Mouse (Mus musculus): ENCODE data around the gene Nol4l.

Gene Nol4l

DNA sequence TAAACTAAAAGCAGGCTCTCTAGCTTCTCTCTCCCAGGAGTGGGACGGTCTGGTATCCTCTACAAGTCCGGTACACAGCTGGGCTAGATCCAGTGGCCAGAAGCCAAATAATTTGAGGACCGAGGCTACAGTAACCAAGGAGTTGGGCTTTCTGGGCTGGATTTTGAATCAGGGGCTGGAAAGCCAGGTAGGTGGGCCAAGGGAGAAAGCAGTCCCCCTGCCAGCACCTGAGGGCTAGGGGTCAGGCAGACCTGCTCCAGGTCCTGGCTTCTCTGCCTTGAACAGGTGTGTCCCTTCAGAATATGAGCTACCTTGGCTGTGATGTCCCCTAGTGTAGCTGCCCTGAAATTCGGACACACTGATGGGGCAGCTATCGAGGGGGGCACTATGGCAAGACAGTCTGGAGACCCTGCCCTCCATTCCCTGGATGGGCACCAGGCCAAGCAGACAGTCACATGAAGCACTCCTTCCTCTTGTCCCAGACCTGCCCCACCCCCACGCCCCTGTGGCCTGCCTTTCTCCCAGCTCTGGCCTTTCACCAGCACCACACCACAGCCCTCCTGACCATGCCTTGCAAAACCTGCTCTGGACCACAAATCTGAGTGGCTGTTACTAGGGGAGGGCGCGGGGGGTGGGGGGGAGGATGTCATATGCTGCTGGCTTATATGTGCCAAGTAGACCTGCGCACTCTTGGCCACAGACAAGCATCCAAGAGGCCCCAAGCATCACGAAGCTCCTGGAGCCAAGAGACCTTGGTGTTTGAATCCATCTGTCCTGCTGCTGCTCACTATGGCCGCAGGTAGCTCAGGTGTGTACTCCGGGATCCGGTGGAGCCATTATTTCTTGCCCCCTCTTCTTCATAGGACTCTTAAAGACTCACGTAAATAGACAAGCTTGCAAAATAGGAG lies 17.1 kb downstream of the Nol4l start:
- no peak for DNase-seq (ENCODE audit: low spot score)

DNA sequence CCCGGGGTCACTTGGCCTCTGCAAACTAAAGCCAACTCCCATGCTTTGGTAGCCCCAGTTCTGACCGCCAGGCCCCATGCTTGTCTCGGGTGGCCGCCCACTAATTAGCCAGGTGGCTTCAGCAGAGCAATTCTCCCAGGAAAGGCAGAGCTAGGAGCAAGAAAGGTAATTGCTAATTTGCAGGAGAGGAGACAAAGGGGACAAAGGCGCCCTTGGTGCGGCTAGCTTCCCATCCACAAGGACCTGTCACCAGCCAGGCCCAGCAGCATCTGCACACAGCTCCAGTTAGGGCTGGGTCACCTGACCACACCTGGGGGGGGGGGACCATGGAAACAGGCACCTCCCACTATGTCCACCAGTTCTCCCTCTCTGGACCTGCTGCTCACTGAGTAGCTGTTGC lies 18.2 kb downstream of the Nol4l start:
- DNase-seq (ENCODE audit: low spot score): no peak

DNA sequence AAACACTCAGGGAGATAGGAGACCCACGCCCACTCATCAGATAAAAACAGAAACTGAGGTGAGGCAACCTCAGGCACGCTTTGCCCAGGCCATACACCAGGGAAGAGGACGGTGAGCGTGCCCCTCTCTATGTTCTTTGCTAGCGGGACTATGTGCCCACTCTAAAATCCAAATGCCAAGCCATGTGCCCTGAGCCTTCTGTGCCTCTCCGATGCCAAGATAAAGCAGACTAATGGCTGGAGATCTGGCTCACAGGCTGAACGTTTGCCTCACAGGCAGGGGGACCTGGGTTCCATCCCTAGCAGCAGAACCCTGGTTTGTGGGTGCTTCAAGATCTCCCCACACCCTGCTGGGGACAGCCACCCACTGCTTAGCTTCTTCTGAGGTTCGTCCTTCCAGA lies 19.6 kb downstream of the Nol4l start:
- no peak for DNase-seq (ENCODE audit: low spot score)

DNA sequence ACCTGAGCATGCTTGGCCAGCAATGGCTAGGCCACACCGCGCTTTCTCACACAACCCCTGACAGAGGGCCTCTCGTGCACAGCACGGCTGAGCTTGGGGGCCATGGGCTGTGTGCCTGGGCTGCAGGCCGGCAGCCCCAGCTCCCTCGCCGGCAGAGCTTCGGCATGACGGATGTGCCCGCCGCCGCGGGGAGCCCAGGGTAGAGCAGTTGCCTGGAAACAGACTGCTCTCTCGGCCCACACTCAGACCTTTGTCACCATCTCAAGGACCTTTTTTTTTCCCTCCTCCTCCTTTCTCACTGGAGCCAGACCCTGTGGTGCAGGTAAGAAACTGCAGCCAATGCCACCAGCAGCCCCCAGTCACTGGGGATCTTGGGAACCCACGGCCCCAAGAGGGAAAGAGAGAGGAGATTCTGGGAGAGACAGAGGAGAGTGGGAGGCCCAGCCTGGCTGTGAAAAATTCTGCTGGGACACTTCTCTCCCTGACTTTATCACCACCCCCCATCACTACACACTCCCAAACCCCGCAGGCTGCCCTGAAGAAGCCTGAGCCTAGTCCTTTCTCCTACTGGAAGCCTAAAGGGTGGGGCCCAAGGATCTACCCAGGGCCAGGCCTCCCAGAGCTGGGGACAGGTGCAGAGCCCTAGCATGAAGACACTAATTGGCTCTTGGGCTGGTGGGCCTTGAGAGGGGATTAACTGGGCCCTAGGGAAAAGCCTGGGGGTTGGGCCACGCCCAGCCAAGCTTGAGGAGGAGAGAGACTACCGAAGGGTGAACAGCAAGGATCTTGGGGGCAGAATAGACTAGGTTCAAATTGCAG lies 20.4 kb downstream of the Nol4l start:
- DNase-seq (ENCODE audit: low spot score): no peak

DNA sequence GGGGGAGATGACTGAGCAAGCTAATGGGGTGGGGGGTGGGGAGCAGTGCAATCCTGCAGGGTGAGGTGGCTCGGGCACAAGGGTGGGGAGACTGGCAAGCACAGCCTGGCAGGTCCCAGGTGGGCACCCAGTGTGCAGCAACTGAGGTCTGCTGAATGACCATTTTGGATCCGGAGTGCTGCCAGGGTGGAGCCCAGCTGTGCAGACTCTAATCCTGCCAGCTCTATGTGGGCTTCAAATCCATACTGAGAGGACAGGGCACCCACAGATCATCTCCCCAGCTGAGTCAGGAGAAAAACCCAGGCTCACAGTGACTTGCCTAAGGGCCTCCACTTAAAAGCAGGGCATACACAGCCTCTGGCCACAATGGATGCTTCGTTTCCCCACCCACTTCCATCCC lies 21.4 kb downstream of the Nol4l start:
- DNase-seq (ENCODE audit: low spot score): no peak

DNA sequence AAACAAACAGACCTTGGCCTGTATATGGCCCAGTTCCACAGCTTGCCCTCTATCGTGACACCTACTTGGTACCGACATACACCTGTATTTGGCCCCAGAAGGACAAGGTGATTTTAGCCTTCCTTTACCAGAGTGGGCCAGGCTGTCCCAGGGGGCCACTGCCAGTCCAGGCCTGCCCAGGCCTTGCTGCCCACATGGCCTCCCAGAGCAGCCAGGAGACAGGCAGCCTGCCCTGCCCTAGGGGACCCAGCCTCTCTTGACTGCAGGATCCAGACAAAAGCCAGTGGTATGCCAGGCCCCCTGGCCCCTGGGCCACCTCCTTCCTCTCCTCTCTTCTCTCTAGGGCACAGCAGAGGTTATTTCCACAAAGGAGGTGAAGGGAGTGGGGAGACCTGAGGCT lies 21.8 kb downstream of the Nol4l start:
- DNase-seq (ENCODE audit: low spot score): no peak

DNA sequence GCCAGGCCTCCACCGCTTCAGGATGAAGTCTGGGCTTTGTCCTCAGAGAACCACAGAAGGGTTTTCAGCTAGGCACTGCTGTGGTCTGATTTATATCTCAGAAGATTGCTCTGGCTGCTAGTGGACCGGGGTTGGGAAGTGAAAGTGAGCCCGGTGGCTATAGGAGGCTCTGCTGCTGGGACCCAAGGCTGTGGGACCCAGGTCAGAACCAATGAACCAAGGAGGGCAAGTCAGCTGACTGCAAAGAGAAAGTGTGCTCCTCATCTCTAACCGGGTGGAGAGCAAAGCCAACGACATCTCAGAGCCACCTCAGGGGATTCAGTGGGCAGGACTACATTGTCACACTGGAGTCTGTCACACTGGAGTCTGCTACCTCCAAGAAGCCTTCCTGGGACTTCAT lies 23.4 kb downstream of the Nol4l start:
- no peak for DNase-seq (ENCODE audit: low spot score)

DNA sequence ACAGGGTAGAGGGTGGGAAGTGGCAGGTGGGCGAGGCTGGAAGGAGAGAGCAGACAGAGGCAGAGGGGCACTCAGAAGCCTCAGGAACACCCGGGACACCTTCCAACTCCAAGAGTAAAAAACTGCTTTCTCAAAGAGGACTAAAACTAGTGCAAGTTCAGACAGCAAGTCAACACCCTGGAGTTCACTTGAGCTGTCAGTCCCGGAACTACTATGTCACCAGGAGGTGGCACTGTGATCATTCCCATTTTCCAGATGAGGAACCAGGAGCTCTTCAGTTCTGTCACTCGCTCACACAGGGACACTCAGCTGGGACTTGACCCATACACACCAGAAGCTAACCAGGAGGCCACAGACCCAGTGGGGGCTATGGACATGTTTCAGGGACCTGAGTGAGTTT lies 30.6 kb downstream of the Nol4l start:
- no peak for DNase-seq (ENCODE audit: low spot score)

DNA sequence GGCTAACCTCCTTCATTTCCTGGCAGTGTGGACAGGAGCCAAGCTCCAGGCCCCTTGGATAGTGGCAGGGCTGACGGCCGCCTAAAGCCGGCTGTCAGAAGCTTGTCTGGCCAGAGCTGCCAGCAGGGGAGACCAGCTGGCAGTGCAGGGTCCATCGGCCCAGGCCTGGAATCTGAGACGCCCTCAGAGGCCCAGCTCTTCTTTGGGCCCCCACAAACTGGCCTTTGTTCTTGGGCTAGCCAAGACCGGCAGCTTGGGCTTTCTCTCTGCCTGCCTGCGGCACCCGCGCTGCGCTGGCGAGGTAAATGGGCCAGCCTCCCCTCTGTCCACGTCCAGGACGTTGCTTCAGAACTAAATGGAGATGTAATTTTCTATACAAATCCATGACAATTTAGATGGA lies 32.9 kb downstream of the Nol4l start:
- no peak for DNase-seq (ENCODE audit: low spot score)

DNA sequence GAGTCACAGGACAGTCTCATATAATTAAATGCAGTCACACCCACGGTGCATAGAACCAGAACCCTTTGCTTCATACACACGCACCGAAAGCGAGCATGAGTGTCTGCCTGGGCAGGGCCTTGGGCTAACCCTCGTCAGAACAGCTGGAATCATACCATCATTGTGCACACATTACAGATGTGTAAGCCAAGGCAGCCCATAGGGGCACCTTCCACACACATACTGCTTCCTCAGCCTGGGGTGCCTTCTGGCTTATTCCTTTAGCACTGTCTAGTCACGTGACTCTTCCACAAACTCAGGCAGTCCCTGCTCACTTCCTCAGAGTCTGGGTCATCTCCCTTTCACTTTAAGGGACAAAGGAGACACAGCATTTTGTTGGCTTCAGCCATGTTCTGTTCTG lies 33.5 kb downstream of the Nol4l start:
- no peak for DNase-seq (ENCODE audit: low spot score)

DNA sequence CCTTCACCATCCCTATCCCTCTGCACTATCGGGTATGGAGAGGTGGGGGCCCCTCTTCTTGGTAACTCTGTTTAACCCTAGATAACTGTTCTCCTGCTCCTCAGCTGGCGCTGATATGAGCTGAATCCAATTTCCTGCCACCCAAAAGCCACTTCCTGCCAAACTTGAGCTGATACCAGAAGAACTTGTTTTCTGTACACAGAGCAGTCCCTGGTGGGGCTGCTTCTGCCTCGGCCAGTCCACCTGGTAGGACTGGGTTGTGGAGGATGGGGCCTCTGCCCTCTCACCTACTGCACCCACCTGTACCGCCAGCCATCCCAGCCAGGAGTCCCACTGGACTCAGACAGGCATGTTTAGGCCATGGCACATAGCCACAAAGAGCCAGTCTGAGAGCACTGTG lies 34.0 kb downstream of the Nol4l start:
- DNase-seq (ENCODE audit: low spot score): no peak

DNA sequence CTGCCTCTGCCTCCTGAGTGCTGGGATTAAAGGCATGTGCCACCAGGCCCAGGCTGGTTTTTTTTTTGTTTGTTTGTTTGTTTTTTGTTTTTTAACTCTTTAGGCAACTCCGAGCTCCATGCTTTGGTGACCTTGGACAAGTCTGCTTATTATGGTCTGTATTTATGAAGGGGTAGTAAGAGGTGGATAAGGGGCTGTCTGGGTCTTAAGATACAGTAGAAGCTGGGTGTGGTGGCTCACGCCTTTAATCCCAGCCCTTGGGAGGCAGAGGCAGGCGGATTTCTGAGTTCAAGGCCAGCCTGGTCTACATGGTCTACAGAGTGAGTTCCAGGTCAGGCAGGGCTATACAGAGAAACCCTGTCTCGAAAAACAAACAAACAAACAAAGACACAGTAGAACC lies 34.4 kb downstream of the Nol4l start:
- peak; percentile 39 for DNase-seq (ENCODE audit: low spot score)

DNA sequence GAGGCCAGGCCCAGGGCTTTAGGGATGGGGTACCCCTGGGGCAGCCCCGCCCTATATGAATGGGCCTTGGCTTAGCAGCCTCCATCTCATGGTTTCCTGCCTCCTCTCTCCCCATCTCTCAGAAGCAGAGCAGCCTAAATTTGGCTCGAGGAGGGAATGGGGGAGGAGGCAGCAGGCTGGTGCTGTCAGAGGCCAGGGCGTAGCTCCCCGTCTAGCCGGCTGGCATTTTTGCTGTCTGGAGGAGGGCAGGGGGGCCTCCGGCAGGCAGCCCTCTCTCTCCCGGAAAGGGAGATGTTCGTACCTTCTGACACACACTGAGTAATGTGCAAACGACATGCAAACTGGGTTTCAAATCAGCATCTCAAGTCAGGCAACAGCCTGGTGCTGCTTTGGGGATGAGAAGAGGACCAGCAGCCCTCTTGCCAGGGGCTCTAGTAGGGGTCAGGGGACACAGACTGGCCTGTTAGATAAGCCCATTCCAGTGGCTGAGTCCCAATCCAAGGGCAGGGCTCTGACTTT lies 35.4 kb downstream of the Nol4l start:
- DNase-seq (ENCODE audit: low spot score): peak; percentile 35

DNA sequence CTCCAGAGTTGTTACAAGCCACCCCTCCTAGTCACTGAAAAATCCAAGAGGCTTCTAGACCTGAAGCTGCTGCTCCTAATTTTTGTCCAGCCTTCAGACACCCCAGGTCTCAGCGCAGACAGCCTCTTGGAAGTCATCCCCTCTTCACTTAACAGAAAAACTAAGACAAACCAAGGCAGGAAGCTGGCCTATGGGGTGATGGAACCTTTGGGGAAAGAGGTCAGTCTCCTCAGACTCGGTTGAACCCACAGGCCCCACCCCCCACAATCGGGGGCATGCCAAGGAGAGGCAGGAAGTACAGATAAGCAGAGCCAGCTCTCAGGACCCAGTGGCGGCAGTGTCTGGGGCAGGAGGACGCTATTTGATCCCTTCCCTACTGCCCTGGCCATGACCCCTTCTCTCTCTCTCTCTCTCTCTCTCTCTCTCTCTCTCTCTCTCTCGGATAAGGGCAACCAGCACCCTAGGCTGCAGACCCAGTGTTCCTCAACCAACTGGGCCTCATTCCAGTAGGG lies 35.9 kb downstream of the Nol4l start:
- peak; percentile 53 for DNase-seq (ENCODE audit: low spot score)

DNA sequence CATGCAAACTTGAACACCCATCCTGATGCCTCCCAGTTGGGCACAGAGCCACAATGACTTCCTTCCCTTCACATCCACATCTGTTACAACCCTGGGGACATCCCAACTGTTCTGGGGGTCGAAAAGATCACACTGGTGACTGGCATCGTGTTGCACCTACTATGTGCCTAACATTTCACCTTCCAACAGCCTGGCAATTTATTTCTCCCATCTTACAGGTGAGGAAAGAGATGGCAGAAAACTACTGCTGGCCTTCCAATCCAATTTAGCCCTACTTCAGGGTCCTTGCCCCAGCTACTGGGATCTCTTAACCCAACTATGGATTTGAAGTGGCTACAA lies 36.4 kb downstream of the Nol4l start:
- no peak for DNase-seq (ENCODE audit: low spot score)

DNA sequence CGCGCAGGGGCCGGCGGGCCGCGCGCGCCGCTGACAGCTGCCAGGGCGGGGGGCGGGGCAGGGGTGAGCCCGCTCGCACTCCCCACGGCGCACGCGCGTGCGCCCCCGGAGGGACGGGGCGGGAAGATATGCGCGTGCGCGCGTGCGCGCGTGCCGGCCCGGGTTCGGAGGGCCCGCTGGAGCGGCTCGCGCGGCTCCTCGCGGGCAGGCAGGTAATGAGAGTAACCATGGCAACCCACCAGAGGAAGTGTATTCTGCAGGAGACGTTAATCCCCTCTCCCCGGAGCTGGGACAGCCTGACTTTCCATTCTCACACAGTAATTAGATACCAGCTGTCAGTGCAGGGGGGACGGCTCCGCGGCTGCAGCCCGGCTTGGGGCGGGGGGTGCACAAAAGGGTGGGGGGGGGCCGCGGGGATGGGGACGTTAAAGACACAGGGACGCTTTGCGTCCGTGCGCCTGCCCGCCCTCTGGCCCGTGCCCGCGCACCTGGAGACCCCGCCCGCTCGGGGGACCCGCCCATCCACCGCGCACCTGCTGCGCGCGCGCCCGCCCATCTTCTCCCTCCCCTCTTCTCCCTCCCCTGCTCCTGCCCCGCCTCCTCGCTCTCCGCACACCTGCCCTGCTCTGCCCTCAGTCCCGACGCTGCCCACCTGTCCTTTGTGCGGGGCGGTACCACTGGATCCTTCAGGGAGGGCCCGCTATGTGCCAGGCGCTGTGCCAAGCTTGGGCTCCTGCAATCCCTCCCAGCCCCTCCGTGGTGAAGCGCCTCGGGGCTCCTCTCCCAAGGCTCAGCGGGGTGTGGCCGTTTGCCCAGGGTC lies 37.0 kb downstream of the Nol4l start, which contains the start of gene 4930404H24Rik:
4930404H24Rik (plus strand) TSS at position 218 of the 820 bp plus-strand sequence.
- peak; percentile 59 for DNase-seq (ENCODE audit: low spot score)

DNA sequence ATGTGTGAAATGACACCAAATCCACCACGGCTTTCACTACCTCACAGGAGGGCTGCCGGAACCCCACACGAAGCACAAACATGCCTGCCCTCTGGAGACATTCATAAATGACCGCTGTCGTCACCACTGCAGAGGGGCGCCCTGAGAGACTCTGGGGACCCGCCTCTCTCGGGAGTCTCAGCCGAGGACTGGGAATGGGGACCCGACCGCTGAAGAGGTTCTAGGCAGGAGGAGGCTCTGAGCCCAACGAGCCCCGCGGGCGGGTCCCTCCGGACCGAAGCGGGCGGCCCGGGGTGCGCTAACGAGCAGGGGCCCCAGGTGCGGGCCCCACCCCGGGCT lies 37.6 kb downstream of the Nol4l start:
- DNase-seq (ENCODE audit: low spot score): peak; percentile 19

DNA sequence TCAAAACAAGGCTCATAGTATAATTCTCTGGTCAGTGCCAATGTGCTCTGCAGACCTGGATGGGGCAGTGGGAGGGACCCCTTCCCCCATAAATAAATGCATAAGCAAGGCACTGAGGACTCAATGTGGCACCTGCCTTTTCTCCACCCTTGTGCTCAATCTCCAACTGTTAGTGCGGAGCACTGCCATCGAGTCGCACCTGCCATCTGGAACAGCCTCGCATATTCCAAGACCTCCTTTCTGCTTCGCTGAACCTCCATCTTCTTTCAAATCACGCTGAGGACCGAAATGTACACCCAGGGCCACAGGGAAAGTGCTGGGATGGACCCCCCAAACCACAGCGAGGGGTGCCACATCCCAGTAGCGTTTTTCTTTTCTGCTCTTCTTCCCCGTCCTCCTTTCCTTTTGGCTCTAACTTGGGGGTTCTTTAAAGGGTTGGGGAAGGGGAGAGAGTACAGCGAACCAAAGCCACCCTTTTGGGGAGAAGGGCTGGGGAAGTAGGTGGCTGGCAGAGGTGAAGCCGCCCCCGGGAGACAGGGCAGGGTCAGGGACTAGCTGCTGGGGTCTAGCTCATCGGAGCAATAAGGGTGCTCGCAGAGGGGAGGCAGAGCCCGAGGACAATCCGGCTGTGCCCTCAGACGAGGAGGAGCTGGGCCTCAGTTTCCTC lies 38.1 kb downstream of the Nol4l start:
- DNase-seq (ENCODE audit: low spot score): no peak

DNA sequence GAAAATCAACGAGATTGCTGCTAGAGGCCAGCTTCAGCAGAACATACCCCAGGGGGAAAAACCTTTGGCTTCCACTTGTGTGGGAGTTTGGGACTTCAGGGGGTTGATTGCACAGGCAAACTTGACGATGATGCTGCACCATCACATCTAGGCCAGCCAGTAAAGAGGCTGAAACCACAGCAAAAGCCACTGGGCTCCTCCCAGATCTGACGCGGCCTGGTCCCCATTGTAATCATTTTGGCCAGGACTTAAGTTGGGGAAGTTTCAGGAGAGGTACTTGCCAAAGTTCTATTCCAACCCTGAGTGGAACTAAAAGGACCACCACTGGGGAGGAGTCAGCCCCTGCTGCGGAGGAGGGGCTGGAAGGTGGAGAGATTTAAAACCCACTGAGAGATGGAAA lies 38.8 kb downstream of the Nol4l start:
- no peak for DNase-seq (ENCODE audit: low spot score)

DNA sequence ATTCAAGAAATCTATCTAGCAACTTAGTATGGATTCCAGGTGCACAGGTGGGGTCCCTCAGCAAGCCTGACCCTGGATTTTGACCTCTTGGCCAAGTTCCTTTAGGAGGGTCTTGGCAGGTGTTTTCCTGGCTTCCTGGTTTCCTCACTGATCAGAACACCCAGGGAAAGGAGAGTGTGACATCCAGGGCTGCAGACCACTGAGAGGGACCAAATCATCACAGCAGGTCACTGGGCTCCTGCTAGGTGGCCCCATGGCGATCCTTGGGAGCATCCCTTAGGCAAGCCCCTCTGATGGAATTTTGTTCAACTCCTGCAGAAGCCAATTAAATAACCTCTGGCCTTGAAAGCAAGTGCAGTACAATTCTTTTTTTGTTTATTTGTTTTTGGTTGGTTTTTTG lies 39.7 kb downstream of the Nol4l start:
- DNase-seq (ENCODE audit: low spot score): no peak

DNA sequence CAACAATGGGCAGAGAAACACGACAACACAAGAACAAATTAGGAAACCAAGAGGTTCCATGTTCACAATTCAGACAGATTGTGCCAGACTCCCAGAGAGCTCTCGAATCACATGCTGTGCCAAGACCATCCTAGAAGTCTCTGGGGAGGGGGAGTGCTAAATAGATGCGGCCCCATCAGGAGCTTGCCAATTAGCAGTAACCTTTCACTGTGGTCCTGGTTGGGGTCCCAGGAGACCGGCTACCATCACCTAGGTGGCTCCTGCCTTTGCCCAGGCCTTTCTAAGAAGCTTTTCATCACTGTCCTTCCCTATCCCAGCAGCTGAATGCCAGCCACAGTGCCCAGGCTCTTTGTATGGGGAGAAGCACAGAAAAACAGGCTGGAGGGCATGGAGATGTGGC lies 45.7 kb downstream of the Nol4l start:
- DNase-seq (ENCODE audit: low spot score): no peak

Data from spleen, adult 12 weeks (tissue).